Mouse (Mus musculus) frontal cortex, adult (tissue): ENCODE measurements around the gene Zmym3.

ENCODE experiments used
- ATAC-seq: cut with Nextera tagmentation; 2 replicates; pipeline ENCODE4 v1.9.2; 2017; ENCODE audit warnings: mild to moderate bottlenecking, moderate library complexity, mixed read lengths; ENCODE audit not compliant: low TSS enrichment

Gene Zmym3

GRCm38 (mm10) chrX:101420700-101421095 lies at the start of gene Zmym3:
TSS of gene Zmym3 (minus strand) at chrX:101420849.
- ATAC-seq: no peak

- no peak for ATAC-seq
These were observed 30.9 kb upstream of the Zmym3 start for GRCm38 (mm10) chrX:101451591-101451990.

- ATAC-seq: no peak
These were observed 30.5 kb upstream of the Zmym3 start for GRCm38 (mm10) chrX:101451147-101451546.

GRCm38 (mm10) chrX:101448886-101449475 lies 28.3 kb upstream of the Zmym3 start, which contains the start of gene Itgb1bp2:
TSS of gene Itgb1bp2 (plus strand) at chrX:101449088.
- no peak for ATAC-seq

- ATAC-seq: peak; percentile 14; the same call in 1 of the 2 replicates
These were observed 9.3 kb upstream of the Zmym3 start for GRCm38 (mm10) chrX:101429976-101430375.

- peak; percentile 98 for ATAC-seq
These were observed 8.7 kb upstream of the Zmym3 start, which contains the start of gene Nono for GRCm38 (mm10) chrX:101429142-101429949. TSS of gene Nono (plus strand) at chrX:101429318.

- no peak; the same call in 1 of the 2 replicates for ATAC-seq
These were observed 8.1 kb upstream of the Zmym3 start for GRCm38 (mm10) chrX:101428785-101429141.

- ATAC-seq: no peak
These were observed 7.1 kb upstream of the Zmym3 start for GRCm38 (mm10) chrX:101427774-101428173.

GRCm38 (mm10) chrX:101423462-101423861 lies 2.8 kb upstream of the Zmym3 start:
- no peak for ATAC-seq

- ATAC-seq: peak; percentile 95
These were observed 637 bp downstream of the Zmym3 start for GRCm38 (mm10) chrX:101419725-101420699.

GRCm38 (mm10) chrX:101418946-101419724 lies 1.5 kb downstream of the Zmym3 start:
- ATAC-seq: no peak

- no peak for ATAC-seq
These were observed 24.2 kb downstream of the Zmym3 start for GRCm38 (mm10) chrX:101396459-101396858.

- ATAC-seq: no peak
These were observed 26.3 kb downstream of the Zmym3 start for GRCm38 (mm10) chrX:101394341-101394740.

GRCm38 (mm10) chrX:101388866-101389537 lies 31.6 kb downstream of the Zmym3 start:
- ATAC-seq: peak; percentile 76

- no peak for ATAC-seq
These were observed 34.4 kb downstream of the Zmym3 start for GRCm38 (mm10) chrX:101386222-101386621.

GRCm38 (mm10) chrX:101384439-101385137 lies 36.1 kb downstream of the Zmym3 start:
- ATAC-seq: peak; percentile 73

- peak; percentile 42 for ATAC-seq
These were observed 37.2 kb downstream of the Zmym3 start for GRCm38 (mm10) chrX:101383455-101383854.

GRCm38 (mm10) chrX:101379744-101380143 lies 40.9 kb downstream of the Zmym3 start:
- no peak for ATAC-seq

- no peak for ATAC-seq
These were observed 43.6 kb downstream of the Zmym3 start for GRCm38 (mm10) chrX:101377076-101377475.
